Mouse (Mus musculus): Measurements from ENCODE around the gene Olfr1197. TPM values are rescaled to one million over a fixed set of nuclear protein-coding genes. Genes with fewer than 3 reads are reported as not detected.

The Olfr1197 gene
- not detected in 2 replicates for polyA plus RNA-seq (2012; rRNA removed)

- TF ChIP-seq POLR2A (IDR thresholded peaks at IDR 0.05; ENCODE audit: borderline replicate concordance, extremely low read depth, low read depth, low read length) (no peak), CTCF (IDR thresholded peaks at IDR 0.05; ENCODE audit: insufficient read depth, low read length) (no peak)
These were observed at the start of gene Olfr1197 for GRCm38 (mm10) chr2:88732266-88732665. Gene Olfr1197 (minus strand): TSS chr2:88732366.

GRCm38 (mm10) chr2:88770388-88770787, 38.2 kb upstream of the Olfr1197 start, which contains the start of gene Olfr1200:
Gene Olfr1200 (minus strand): TSS chr2:88770488.
- no peak for TF ChIP-seq POLR2A (IDR thresholded peaks at IDR 0.05; ENCODE audit: borderline replicate concordance, extremely low read depth, low read depth, low read length)
- no peak for TF ChIP-seq CTCF (IDR thresholded peaks at IDR 0.05; ENCODE audit: insufficient read depth, low read length)
- Histone ChIP-seq H3K4me3 (replicated peaks; ENCODE audit: extremely low read depth, low read depth, low read length) (no peak within 1 kb of the TSS), H3K4me1 (ENCODE audit: control insufficient read depth, insufficient read depth, low read length) (no peaks in the 10 kb centered on the region)
- no peak for DNase-seq
- 68% methylated on average over 2 of the region's 2 CpGs for WGBS

More at GRCm38 (mm10) chr2:88732266-88732665, at the start of gene Olfr1197:
- Histone ChIP-seq H3K4me3 (replicated peaks; ENCODE audit: extremely low read depth, low read depth, low read length) (no peak within 1 kb of the TSS), H3K4me1 (ENCODE audit: control insufficient read depth, insufficient read depth, low read length) (no peaks in the 10 kb centered on the region)
- WGBS: 76% methylated on average over 1 of the region's 1 CpGs
- DNase-seq: no peak

GRCm38 (mm10) chr2:88760369-88760768, 28.2 kb upstream of the Olfr1197 start, which contains the start of gene Olfr1199:
Gene Olfr1199 (minus strand): TSS chr2:88760469.
- DNase-seq: no peak
- no peak within 1 kb of the TSS for H3K4me3 ChIP-seq (replicated peaks; ENCODE audit: extremely low read depth, low read depth, low read length)
- WGBS: 77% methylated on average over 2 of the region's 2 CpGs

GRCm38 (mm10) chr2:88751270-88751669, 19.1 kb upstream of the Olfr1197 start, which contains the start of gene Olfr1198:
Gene Olfr1198 (minus strand): TSS chr2:88751370.
- Histone ChIP-seq H3K4me3 (replicated peaks; ENCODE audit: extremely low read depth, low read depth, low read length) (no peak within 1 kb of the TSS), H3K4me1 (ENCODE audit: control insufficient read depth, insufficient read depth, low read length) (no peaks in the 10 kb centered on the region)
- no peak for DNase-seq
- 80% methylated on average over 2 of the region's 2 CpGs for WGBS
- TF ChIP-seq CTCF (IDR thresholded peaks at IDR 0.05; ENCODE audit: insufficient read depth, low read length): no peak
- no peak for TF ChIP-seq POLR2A (IDR thresholded peaks at IDR 0.05; ENCODE audit: borderline replicate concordance, extremely low read depth, low read depth, low read length)

More at GRCm38 (mm10) chr2:88760369-88760768, 28.2 kb upstream of the Olfr1197 start, which contains the start of gene Olfr1199:
- no peaks in the 10 kb centered on the region for H3K4me1 ChIP-seq (ENCODE audit: control insufficient read depth, insufficient read depth, low read length)
- no peak for TF ChIP-seq CTCF (IDR thresholded peaks at IDR 0.05; ENCODE audit: insufficient read depth, low read length)
- TF ChIP-seq POLR2A (IDR thresholded peaks at IDR 0.05; ENCODE audit: borderline replicate concordance, extremely low read depth, low read depth, low read length): no peak

- 66% methylated on average over 3 of the region's 3 CpGs for WGBS
- TF ChIP-seq POLR2A (IDR thresholded peaks at IDR 0.05; ENCODE audit: borderline replicate concordance, extremely low read depth, low read depth, low read length) (no peak), CTCF (IDR thresholded peaks at IDR 0.05; ENCODE audit: insufficient read depth, low read length) (no peak)
- no peak for DNase-seq
- no peaks in the 10 kb centered on the region for H3K4me1 ChIP-seq (ENCODE audit: control insufficient read depth, insufficient read depth, low read length)
- H3K4me3 ChIP-seq (replicated peaks; ENCODE audit: extremely low read depth, low read depth, low read length): no peak overlapping the region
These were observed 11.2 kb upstream of the Olfr1197 start for GRCm38 (mm10) chr2:88743379-88743778.

- WGBS: 80% methylated on average over 2 of the region's 2 CpGs
- TF ChIP-seq CTCF (IDR thresholded peaks at IDR 0.05; ENCODE audit: insufficient read depth, low read length) (no peak), POLR2A (IDR thresholded peaks at IDR 0.05; ENCODE audit: borderline replicate concordance, extremely low read depth, low read depth, low read length) (no peak)
- no peak for DNase-seq
These were observed 27.7 kb downstream of the Olfr1197 start, which contains the start of gene Olfr1196 for GRCm38 (mm10) chr2:88704497-88704896. Gene Olfr1196 (minus strand): TSS chr2:88704597.

GRCm38 (mm10) chr2:88689087-88689486, 43.1 kb downstream of the Olfr1197 start, which contains the start of gene Olfr1195:
Gene Olfr1195 (minus strand): TSS chr2:88689187.
- TF ChIP-seq POLR2A (IDR thresholded peaks at IDR 0.05; ENCODE audit: borderline replicate concordance, extremely low read depth, low read depth, low read length) (no peak), CTCF (IDR thresholded peaks at IDR 0.05; ENCODE audit: insufficient read depth, low read length) (no peak)
- H3K4me1 ChIP-seq (ENCODE audit: control insufficient read depth, insufficient read depth, low read length): no peaks in the 10 kb centered on the region
- DNase-seq: no peak
- no peak within 1 kb of the TSS for H3K4me3 ChIP-seq (replicated peaks; ENCODE audit: extremely low read depth, low read depth, low read length)

More at GRCm38 (mm10) chr2:88704497-88704896, 27.7 kb downstream of the Olfr1197 start, which contains the start of gene Olfr1196:
- no peaks in the 10 kb centered on the region for H3K4me1 ChIP-seq (ENCODE audit: control insufficient read depth, insufficient read depth, low read length)
- H3K4me3 ChIP-seq (replicated peaks; ENCODE audit: extremely low read depth, low read depth, low read length): no peak within 1 kb of the TSS

Other genes starting within 250 kb of the Olfr1197 start
- gene Olfr1184, start 248.8 kb downstream of the Olfr1197 start, polyA plus RNA-seq (2012; rRNA removed): not detected in 2 replicates
- not detected in 2 replicates for gene Olfr1185-ps1, start 239.0 kb downstream of the Olfr1197 start, polyA plus RNA-seq (2012; rRNA removed)
- not detected in 2 replicates for gene Olfr1186, start 213.8 kb downstream of the Olfr1197 start, polyA plus RNA-seq (2012; rRNA removed)
- not detected in 2 replicates for gene Olfr1188, start 175.4 kb downstream of the Olfr1197 start, polyA plus RNA-seq (2012; rRNA removed)
- gene Olfr1189, start 145.9 kb downstream of the Olfr1197 start, polyA plus RNA-seq (2012; rRNA removed): not detected in 2 replicates
- not detected in 2 replicates for gene Olfr1191-ps1, start 91.8 kb downstream of the Olfr1197 start, polyA plus RNA-seq (2012; rRNA removed)
- gene Olfr1192-ps1, start 83.9 kb downstream of the Olfr1197 start, polyA plus RNA-seq (2012; rRNA removed): not detected in 2 replicates
- gene Olfr1193, start 56.7 kb downstream of the Olfr1197 start, polyA plus RNA-seq (2012; rRNA removed): not detected in 2 replicates
- not detected in 2 replicates for gene Olfr1195, start 43.2 kb downstream of the Olfr1197 start, polyA plus RNA-seq (2012; rRNA removed)
- gene Olfr1196, start 27.8 kb downstream of the Olfr1197 start, polyA plus RNA-seq (2012; rRNA removed): not detected in 2 replicates
- gene Olfr1198, start 19.0 kb upstream of the Olfr1197 start, polyA plus RNA-seq (2012; rRNA removed): not detected in 2 replicates
- gene Olfr1199, start 28.1 kb upstream of the Olfr1197 start, polyA plus RNA-seq (2012; rRNA removed): not detected in 2 replicates
- not detected in 2 replicates for gene Olfr1200, start 38.1 kb upstream of the Olfr1197 start, polyA plus RNA-seq (2012; rRNA removed)
- gene Olfr1201, start 60.7 kb upstream of the Olfr1197 start, polyA plus RNA-seq (2012; rRNA removed): not detected in 2 replicates
- gene Olfr1202, start 82.1 kb upstream of the Olfr1197 start, polyA plus RNA-seq (2012; rRNA removed): not detected in 2 replicates
- not detected in 2 replicates for gene Olfr1205, start 97.4 kb upstream of the Olfr1197 start, polyA plus RNA-seq (2012; rRNA removed)
- not detected in 2 replicates for gene Olfr1204, start 116.9 kb upstream of the Olfr1197 start, polyA plus RNA-seq (2012; rRNA removed)
- not detected in 2 replicates for gene Olfr1206, start 130.9 kb upstream of the Olfr1197 start, polyA plus RNA-seq (2012; rRNA removed)
- gene Olfr1208, start 169.9 kb upstream of the Olfr1197 start, polyA plus RNA-seq (2012; rRNA removed): not detected in 2 replicates
- gene Olfr1209, start 182.8 kb upstream of the Olfr1197 start, polyA plus RNA-seq (2012; rRNA removed): not detected in 2 replicates
- gene Olfr1211, start 205.7 kb upstream of the Olfr1197 start, polyA plus RNA-seq (2012; rRNA removed): not detected in 2 replicates
- not detected in 2 replicates for gene Olfr1212, start 221.6 kb upstream of the Olfr1197 start, polyA plus RNA-seq (2012; rRNA removed)
- not detected in 2 replicates for gene Gm13762, start 247.9 kb upstream of the Olfr1197 start, polyA plus RNA-seq (2012; rRNA removed)